Mouse (Mus musculus) cerebellum, postnatal 4 days (tissue): Measurements from ENCODE around the gene Morc2b.
"Not testable (repeated sequence)": the region's sequence is repeated elsewhere in the genome, so short reads cannot be mapped to it uniquely, and the experiment has no call there.

Experiments
- DNase-seq, 2 experiments: peaks; one replicate each; pipeline ENCODE4 v3.0.0; 2022; ENCODE audit warnings: low spot score in 2 of 2, mixed read lengths in 1 of 2

Morc2b gene

GRCm38 (mm10) chr17:33139261-33139820 lies at the start of gene Morc2b:
TSS of gene Morc2b (minus strand) at chr17:33139683.
- DNase-seq, result no peak

- not testable (repeated sequence) for DNase-seq
These were observed 28.7 kb upstream of the Morc2b start, which contains the start of gene Olfr55 for GRCm38 (mm10) chr17:33168147-33168546. TSS of gene Olfr55 (plus strand) at chr17:33168447.

- DNase-seq, result no peak
These were observed 13.2 kb downstream of the Morc2b start for GRCm38 (mm10) chr17:33126257-33126656.

GRCm38 (mm10) chr17:33124546-33124945 lies 14.9 kb downstream of the Morc2b start:
- DNase-seq, result no peak

GRCm38 (mm10) chr17:33097396-33097795 lies 42.1 kb downstream of the Morc2b start:
- DNase-seq, result no peak

- peak; percentile 52 to 77 for DNase-seq
These were observed 46.9 kb downstream of the Morc2b start for GRCm38 (mm10) chr17:33092391-33093193.

GRCm38 (mm10) chr17:33091630-33092029 lies 47.9 kb downstream of the Morc2b start:
- no peak for DNase-seq

GRCm38 (mm10) chr17:33089220-33089949 lies 50.1 kb downstream of the Morc2b start, which contains the start of gene Zfp563:
TSS of gene Zfp563 (plus strand) at chr17:33089310.
- DNase-seq, result peak; percentile 73 to 89

- DNase-seq, result no peak
These were observed 71.5 kb downstream of the Morc2b start, which contains the start of gene 4921501E09Rik for GRCm38 (mm10) chr17:33067958-33068357. TSS of gene 4921501E09Rik (minus strand) at chr17:33068058.
